Mouse (Mus musculus) brown adipose tissue, adult 24 weeks (tissue): ENCODE measurements around the gene Olfr653. TPM values are rescaled to one million over a fixed set of nuclear protein-coding genes. Genes with fewer than 3 reads are reported as not detected.

ENCODE experiments used
- H3K27ac ChIP-seq: fragments of 200-500 bp; replicated peaks from 2 replicates; pipeline ENCODE4 v1.5.1; 2012; ENCODE audit warnings: low read depth, mild to moderate bottlenecking, low read length
- H3K4me1 ChIP-seq: fragments of 200-500 bp; 2 replicates; pipeline ENCODE4 v1.6.1; 2012; ENCODE audit warnings: low read length, mixed read lengths; ENCODE audit not compliant: control insufficient read depth, insufficient read depth, insufficient read length
- H3K4me3 ChIP-seq: fragments of 200-500 bp; 2 replicates; pipeline ENCODE4 v1.5.1; 2012; ENCODE audit warnings: low read depth, mild to moderate bottlenecking, low read length, moderate library complexity; ENCODE audit not compliant: insufficient read depth
- polyA plus RNA-seq: library from polyadenylated mRNA; stranded (reverse); fragments of >200 nt; gene quantifications from 2 replicates; pipeline ENCODE4 v1.2.4, GENCODE M21; 2012; ENCODE audit not compliant: missing spikeins, insufficient read depth, insufficient read length

The Olfr653 gene
- polyA plus RNA-seq, result not detected in 2 replicates

- Histone ChIP-seq H3K4me1 (no peaks in the 10 kb centered on the region), H3K27ac (no peak within 1 kb of the TSS), H3K4me3 (no peak within 1 kb of the TSS)
These were observed at the start of gene Olfr653 for GRCm38 (mm10) chr7:104577014-104577413. TSS of gene Olfr653 (plus strand) at chr7:104577314.

- H3K4me3 ChIP-seq, result no peak within 1 kb of the TSS
- H3K4me1 ChIP-seq, result no peaks in the 10 kb centered on the region
- no peak within 1 kb of the TSS for H3K27ac ChIP-seq
These were observed 27.3 kb upstream of the Olfr653 start, which contains the start of gene Olfr651 for GRCm38 (mm10) chr7:104549833-104550232. TSS of gene Olfr651 (plus strand) at chr7:104550133.

GRCm38 (mm10) chr7:104552700-104553099, 24.4 kb upstream of the Olfr653 start:
- Histone ChIP-seq H3K4me1 (no peaks in the 10 kb centered on the region), H3K27ac (no peak overlapping the region), H3K4me3 (no peak overlapping the region)

- Histone ChIP-seq H3K27ac (no peak within 1 kb of the TSS), H3K4me3 (no peak within 1 kb of the TSS), H3K4me1 (no peaks in the 10 kb centered on the region)
These were observed 16.5 kb upstream of the Olfr653 start, which contains the start of gene Olfr652 for GRCm38 (mm10) chr7:104560601-104561000. TSS of gene Olfr652 (plus strand) at chr7:104560901.

GRCm38 (mm10) chr7:104580846-104581245, 3.7 kb downstream of the Olfr653 start:
- no peak overlapping the region for H3K27ac ChIP-seq

GRCm38 (mm10) chr7:104581429-104581828, 4.3 kb downstream of the Olfr653 start:
- Histone ChIP-seq H3K4me3 (no peak overlapping the region), H3K27ac (no peak overlapping the region), H3K4me1 (no peaks in the 10 kb centered on the region)

More at GRCm38 (mm10) chr7:104580846-104581245, 3.7 kb downstream of the Olfr653 start:
- no peaks in the 10 kb centered on the region for H3K4me1 ChIP-seq
- H3K4me3 ChIP-seq, result no peak overlapping the region

GRCm38 (mm10) chr7:104586725-104587124, 9.6 kb downstream of the Olfr653 start, which contains the start of gene Olfr654:
TSS of gene Olfr654 (plus strand) at chr7:104587025.
- H3K4me1 ChIP-seq, result no peaks in the 10 kb centered on the region
- no peak within 1 kb of the TSS for H3K27ac ChIP-seq
- no peak within 1 kb of the TSS for H3K4me3 ChIP-seq

GRCm38 (mm10) chr7:104588274-104588673, 11.2 kb downstream of the Olfr653 start:
- H3K27ac ChIP-seq, result no peak overlapping the region
- no peaks in the 10 kb centered on the region for H3K4me1 ChIP-seq
- no peak overlapping the region for H3K4me3 ChIP-seq

GRCm38 (mm10) chr7:104601679-104602078, 24.6 kb downstream of the Olfr653 start, which contains the start of gene Olfr655:
TSS of gene Olfr655 (minus strand) at chr7:104601779.
- Histone ChIP-seq H3K4me1 (no peaks in the 10 kb centered on the region), H3K4me3 (no peak within 1 kb of the TSS), H3K27ac (no peak within 1 kb of the TSS)

GRCm38 (mm10) chr7:104603173-104603572, 26.1 kb downstream of the Olfr653 start:
- Histone ChIP-seq H3K4me3 (no peak overlapping the region), H3K4me1 (no peaks in the 10 kb centered on the region), H3K27ac (no peak overlapping the region)

- Histone ChIP-seq H3K4me3 (no peak overlapping the region), H3K4me1 (no peaks in the 10 kb centered on the region), H3K27ac (no peak overlapping the region)
These were observed 27.6 kb downstream of the Olfr653 start for GRCm38 (mm10) chr7:104604727-104605126.

- no peaks in the 10 kb centered on the region for H3K4me1 ChIP-seq
- no peak within 1 kb of the TSS for H3K4me3 ChIP-seq
- no peak within 1 kb of the TSS for H3K27ac ChIP-seq
These were observed 36.5 kb downstream of the Olfr653 start, which contains the start of gene Olfr656 for GRCm38 (mm10) chr7:104613655-104614054. TSS of gene Olfr656 (plus strand) at chr7:104613955.

GRCm38 (mm10) chr7:104624494-104624893, 47.4 kb downstream of the Olfr653 start, which contains the start of gene Olfr657:
TSS of gene Olfr657 (plus strand) at chr7:104624794.
- no peaks in the 10 kb centered on the region for H3K4me1 ChIP-seq
- no peak within 1 kb of the TSS for H3K27ac ChIP-seq
- no peak within 1 kb of the TSS for H3K4me3 ChIP-seq
